ENCODE assay signal across 27 mouse cellular contexts in genomic region chr9:15718295-15718694, GRCm38 (mm10).
"Had no signal": no experiment of that assay in that cellular context is flagged by ENCODE, and none has a peak within 500 bp of the region (broad histone marks: within the 10 kb centered on the region; RNA-seq: fewer than 3 reads in every experiment).

No protein-coding gene starts in this region.

- H3K27ac ChIP-seq: embryonic facial prominence, embryonic 10.5 days; embryonic facial prominence, embryonic 12.5 days; embryonic facial prominence, embryonic 13.5 days; embryonic facial prominence, embryonic 15.5 days; forebrain, embryonic 10.5 days; forebrain, embryonic 12.5 days; forebrain, embryonic 13.5 days; forebrain, embryonic 15.5 days; gastrocnemius, adult 2 months; heart, adult 2 months had no signal

- H3K27me3 ChIP-seq: embryonic facial prominence, embryonic 12.5 days; embryonic facial prominence, embryonic 13.5 days; embryonic facial prominence, embryonic 15.5 days; forebrain, embryonic 12.5 days; forebrain, embryonic 13.5 days; forebrain, embryonic 15.5 days had no signal

- H3K4me3 ChIP-seq: embryonic facial prominence, embryonic 10.5 days; embryonic facial prominence, embryonic 12.5 days; embryonic facial prominence, embryonic 13.5 days; embryonic facial prominence, embryonic 15.5 days; erythroblast, embryonic 14.5 days; forebrain, embryonic 10.5 days; forebrain, embryonic 12.5 days; forebrain, embryonic 13.5 days; forebrain, embryonic 15.5 days; gastrocnemius, adult 2 months; heart, adult 2 months had no signal

- DNase-seq: cerebellum, adult 8-10 months; cerebellum, adult 9-10 months; cerebellum, adult 9-11 months; cerebellum, postnatal 10 days; cerebellum, postnatal 14 days; cerebellum, postnatal 25 days; cerebellum, postnatal 36 days; embryo, embryonic 11 days; forebrain, postnatal 0 days; gastrocnemius, adult 2 months; gastrocnemius, postnatal 10 days; gastrocnemius, postnatal 14 days; gastrocnemius, postnatal 25 days; gastrocnemius, postnatal 36 days; heart, adult 18-20 months; heart, adult 2 months had no signal

- H3K9ac ChIP-seq: embryonic facial prominence, embryonic 12.5 days; embryonic facial prominence, embryonic 13.5 days; embryonic facial prominence, embryonic 15.5 days; forebrain, embryonic 12.5 days; forebrain, embryonic 13.5 days; forebrain, embryonic 15.5 days; forebrain, postnatal 0 days had no signal

- H3K4me2 ChIP-seq: embryonic facial prominence, embryonic 12.5 days; embryonic facial prominence, embryonic 13.5 days; embryonic facial prominence, embryonic 15.5 days; forebrain, embryonic 12.5 days; forebrain, embryonic 13.5 days; forebrain, embryonic 15.5 days had no signal

- H3K4me1 ChIP-seq: embryonic facial prominence, embryonic 10.5 days; embryonic facial prominence, embryonic 12.5 days; embryonic facial prominence, embryonic 13.5 days; embryonic facial prominence, embryonic 15.5 days; forebrain, embryonic 10.5 days had no signal

- H3K9me3 ChIP-seq: embryonic facial prominence, embryonic 10.5 days; embryonic facial prominence, embryonic 12.5 days; embryonic facial prominence, embryonic 13.5 days; embryonic facial prominence, embryonic 15.5 days; forebrain, embryonic 10.5 days; forebrain, embryonic 12.5 days; forebrain, embryonic 13.5 days; forebrain, embryonic 15.5 days had no signal

- ATAC-seq: forebrain, embryonic 13.5 days; forebrain, embryonic 14.5 days; forebrain, embryonic 15.5 days; forebrain, embryonic 16.5 days; forebrain, postnatal 0 days had no signal
